Mouse (Mus musculus): ENCODE measurements at regions not wholly inside any gene's neighbourhood (a gene's known extent, or its start where the extent isn't known, plus 50 kb on each side); places are given as distances from the start of the nearest gene placed in this dataset.

DNA sequence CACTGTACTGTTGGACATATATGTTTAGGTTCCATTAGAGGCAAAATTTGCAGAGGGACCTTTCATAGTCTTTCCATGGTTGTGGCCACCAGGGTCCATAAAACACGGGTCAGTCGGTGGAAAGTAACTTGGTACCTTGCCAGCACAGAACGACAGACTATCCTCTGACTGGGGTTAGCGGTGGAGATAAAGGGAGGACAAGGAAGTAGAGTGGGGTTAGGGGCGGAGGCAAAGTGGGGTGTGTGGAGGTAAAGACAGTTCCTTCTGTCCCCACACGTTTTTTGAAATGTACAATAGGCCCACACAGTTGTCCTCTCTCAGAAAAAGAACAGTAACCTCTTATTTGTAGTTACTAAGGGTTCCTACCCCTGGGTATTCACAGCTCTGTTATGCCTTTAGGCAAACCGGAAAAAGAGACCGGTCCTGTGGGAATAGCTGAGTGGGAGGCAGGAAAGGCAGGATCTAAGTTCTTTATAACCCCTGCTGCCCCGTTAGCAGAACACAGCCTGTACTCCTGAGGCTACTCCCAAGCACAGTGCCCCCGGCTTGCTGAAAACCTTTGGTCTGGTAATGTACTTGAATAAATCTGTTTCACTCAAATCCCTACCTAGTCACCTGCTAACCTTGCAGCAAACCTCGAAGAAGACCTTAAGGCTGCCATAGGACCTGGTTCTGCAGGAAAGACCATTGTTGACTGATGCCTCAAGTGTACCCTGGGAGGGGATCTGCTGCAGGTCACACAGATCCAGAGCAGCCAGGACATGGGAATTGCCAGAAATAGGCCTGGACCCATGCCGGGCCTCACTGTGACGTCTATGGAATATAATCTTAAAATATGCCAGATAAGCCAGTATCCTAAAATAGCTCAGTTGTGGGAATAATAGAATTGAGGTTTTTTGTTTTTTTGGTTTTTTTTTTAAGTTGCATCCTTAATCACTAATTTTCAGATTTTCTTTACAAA, 51.6 kb upstream of the Gm29133 start:
- no peak overlapping the region for H3K27ac ChIP-seq (ENCODE audit: control insufficient read depth, low read depth, low read length)
- DNase-seq (ENCODE audit: low read depth, low spot score), result peak; percentile 72
- H3K27me3 ChIP-seq (ENCODE audit: control insufficient read depth in 1 of 2, insufficient read depth in 2 of 2, low read length in 2 of 2), result no peaks in the 10 kb centered on the region
- peak overlapping the region; percentile 26; the same call in 1 of the 2 replicates for H3K9ac ChIP-seq (ENCODE audit: control insufficient read depth, low read depth, low read length, poor library complexity, severe bottlenecking)
- H3K36me3 ChIP-seq (ENCODE audit: control insufficient read depth in 1 of 2, insufficient read depth in 2 of 2, low read length in 2 of 2), result peaks cover 0 to 21% of the 10 kb centered on the region in 2 experiments; a peak in 2 of 4 replicates
- TF ChIP-seq EP300 (IDR thresholded peaks at IDR 0.05; ENCODE audit: low read depth in 1 of 2, low read length in 2 of 2) (peak; percentile 47 to 60; a peak in 3 of 4 replicates), TBP (IDR thresholded peaks at IDR 0.05; ENCODE audit: low read depth, low read length) (0 out of 2 replicates have a peak, but pooled peaks have one; percentile 19), MYC (IDR thresholded peaks at IDR 0.05; ENCODE audit: low read depth, low read length) (no peak), MAFK (IDR thresholded peaks at IDR 0.05; ENCODE audit: borderline replicate concordance, low read depth, low read length) (no peak), GATA1 (IDR thresholded peaks at IDR 0.05; ENCODE audit: low read depth, low read length) (peak; percentile 34; the same call in 1 of the 2 replicates), MXI1 (IDR thresholded peaks at IDR 0.05; ENCODE audit: low read depth, low read length) (peak; percentile 43; the same call in 1 of the 2 replicates), BHLHE40 (IDR thresholded peaks at IDR 0.05; ENCODE audit: borderline replicate concordance, low read depth, low read length) (no peak), JUND (IDR thresholded peaks at IDR 0.05; ENCODE audit: low read depth, low read length) (no peak), TCF12 (IDR thresholded peaks at IDR 0.05; ENCODE audit: low read depth, low read length) (peak; percentile 37; the same call in 1 of the 2 replicates), HCFC1 (IDR thresholded peaks at IDR 0.05; ENCODE audit: low read depth, low read length) (peak; percentile 31; the same call in 1 of the 2 replicates), E2F4 (IDR thresholded peaks at IDR 0.05; ENCODE audit: borderline replicate concordance, low read depth, low read length) (no peak), RCOR1 (IDR thresholded peaks at IDR 0.05; ENCODE audit: low read depth, low read length) (peak; percentile 28; the same call in 1 of the 2 replicates), RAD21 (IDR thresholded peaks at IDR 0.05; ENCODE audit: low read depth, low read length) (no peak), ELF1 (IDR thresholded peaks at IDR 0.05; ENCODE audit: low read depth, low read length) (peak; percentile 67)
- peak overlapping the region in 1 of 2 experiments; percentile 29; a peak in 1 of 4 replicates for H3K4me3 ChIP-seq (ENCODE audit: control insufficient read depth in 1 of 2, insufficient read depth in 1 of 2, low read depth in 2 of 2, low read length in 2 of 2)
- no peaks in the 10 kb centered on the region for H3K9me3 ChIP-seq (replicated peaks; ENCODE audit: insufficient read depth, low read length)
- no peaks in the 10 kb centered on the region for H3K79me2 ChIP-seq (ENCODE audit: control insufficient read depth, insufficient read depth, low read length, poor library complexity)
- peaks cover 6 to 14% of the 10 kb centered on the region in 2 experiments; a peak in 3 of 4 replicates for H3K4me1 ChIP-seq (ENCODE audit: control insufficient read depth in 1 of 2, insufficient read depth in 2 of 2, low read length in 2 of 2)

Data from MEL (cell line).